Mouse (Mus musculus): ENCODE measurements around the gene Fam169a.

GRCm38 (mm10) chr13:97178943-97179342 lies 111.9 kb downstream of the Fam169a start:
- TF ChIP-seq EP300 (IDR thresholded peaks at IDR 0.05; ENCODE audit: low read depth) (no peak), CTCF (IDR thresholded peaks at IDR 0.05; ENCODE audit: low read depth) (no peak)
